ENCODE assay signal across 8 mouse cellular contexts in genomic region chr13:54574854-54575481, GRCm38 (mm10). TPM values are rescaled to one million over a fixed set of nuclear protein-coding genes. Genes with fewer than 3 reads are reported as not detected.
DNase-seq lines count a peak whose midpoint lies in the region; ATAC-seq lines count a peak whose summit lies in the region.

Gene Arl10 (plus strand): TSS chr13:54575015.

- WGBS in hindbrain, embryonic 11.5 days = under 1% methylated on average over 53 of the region's 55 CpGs

- H3K9me3 ChIP-seq in hindbrain, embryonic 11.5 days (ENCODE audit: control insufficient read depth, low read length) = no peaks in the 10 kb centered on the region

- H3K27ac ChIP-seq in hindbrain, embryonic 11.5 days (ENCODE audit: low read depth, low read length) = peak within 1 kb of the TSS; percentile 72

- peak within 1 kb of the TSS; percentile 94 for H3K4me3 ChIP-seq in hindbrain, embryonic 11.5 days (ENCODE audit: low read depth, low read length)

- no peaks in the 10 kb centered on the region for H3K27me3 ChIP-seq in hindbrain, embryonic 11.5 days (ENCODE audit: control insufficient read depth, insufficient read depth, low read length)

- peak; percentile 86 for DNase-seq in Muller cell, postnatal 12 days (ENCODE audit: inconsistent ontology term)
- peak; percentile 65 for DNase-seq in cerebellum, adult 9-10 months
- peak; percentile 50 to 76 for DNase-seq in frontal cortex, postnatal 10 days (ENCODE audit: low spot score in 2 of 2)
- peak; percentile 88 for DNase-seq in hindbrain, embryonic 11.5 days (ENCODE audit: low spot score)
- peak; percentile 56 to 68 for DNase-seq in layer of hippocampus, postnatal 25 days (ENCODE audit: extremely low spot score in 1 of 2, low spot score in 1 of 2)
- peak; percentile 82 for DNase-seq in lung, postnatal 36 days
- peak; percentile 89 for DNase-seq in retina, postnatal 1 day
- DNase-seq in urinary bladder, adult 2 months (ENCODE audit: low spot score) = peak; percentile 75

- peak within 1 kb of the TSS; percentile 85 for H3K4me2 ChIP-seq in hindbrain, embryonic 11.5 days (replicated peaks; ENCODE audit: low read depth, low read length)

- peak; percentile 94 for ATAC-seq in hindbrain, embryonic 11.5 days (ENCODE audit: low FRiP score)

- peak within 1 kb of the TSS; percentile 92 for H3K9ac ChIP-seq in hindbrain, embryonic 11.5 days (ENCODE audit: low read depth, low read length)

- H3K36me3 ChIP-seq in hindbrain, embryonic 11.5 days (ENCODE audit: control insufficient read depth, insufficient read depth, low read length) = no peaks in the 10 kb centered on the region

- H3K4me1 ChIP-seq in hindbrain, embryonic 11.5 days (replicated peaks; ENCODE audit: control insufficient read depth, insufficient read depth, low read length) = no peaks in the 10 kb centered on the region

RNA-seq across cellular contexts. Expression of gene Arl10, which starts in this region (rescaled TPM):
- polyA plus RNA-seq in hindbrain, embryonic 11.5 days (2014; fragmentation: Nextera tagmentation; extraction: Ambion mirVana) = 28.4 and 39.1 TPM in 2 replicates
- total RNA-seq in layer of hippocampus, postnatal 25 days (2021) = 10 to 100 TPM; 33.3 to 33.7 TPM
- 28.7 and 39.4 TPM in 2 replicates for polyA plus RNA-seq in urinary bladder, adult 2 months (2012; rRNA removed)

Comparison
In these comparisons a context has a peak if more than half of its experiments do, and no peak if none do; other contexts are left out.
1. Peak in every context shown above with its lines: DNase-seq, ATAC-seq, H3K4me3 ChIP-seq and H3K27ac ChIP-seq.